Mouse (Mus musculus) testis, adult 2 months (tissue): ENCODE results near the gene Kcnab1.

Experiments
- CTCF ChIP-seq: fragments of 200-500 bp; IDR thresholded peaks from 2 replicates; pipeline ENCODE4 v1.5.1; 2012; ENCODE audit warnings: low read depth, mild to moderate bottlenecking, inconsistent platforms, low read length, moderate library complexity; ENCODE audit not compliant: control insufficient read depth, insufficient read depth, insufficient replicate concordance
- POLR2A ChIP-seq: fragments of 200-500 bp; IDR thresholded peaks from 2 replicates; pipeline ENCODE4 v1.6.1; 2012; ENCODE audit warnings: low read depth, mild to moderate bottlenecking, inconsistent platforms, low read length, moderate library complexity; ENCODE audit not compliant: control insufficient read depth

GRCm38 (mm10) chr3:65407891-65408290 is 298.7 kb downstream of the Kcnab1 start:
- TF ChIP-seq CTCF (no peak), POLR2A (no peak)
